Mouse (Mus musculus) CH12.LX (cell line): ENCODE measurements around the gene Cysrt1. TPM values are rescaled to one million over a fixed set of nuclear protein-coding genes. Genes with fewer than 3 reads are reported as not detected.

Experiments
- DNase-seq: peaks from one replicate; pipeline ENCODE4 v3.0.0-alpha.2; 2013; ENCODE audit errors: extremely low read depth
- H3K27ac ChIP-seq: 2 replicates; pipeline ENCODE4 v1.5.1; 2012; ENCODE audit warnings: low read depth, mild to moderate bottlenecking, control low read depth, moderate library complexity; ENCODE audit not compliant: insufficient read depth
- H3K27me3 ChIP-seq: replicated peaks from 2 replicates; pipeline ENCODE3; 2012; ENCODE audit warnings: inconsistent platforms
- H3K36me3 ChIP-seq, 2 experiments: replicated peaks in 1 of 2; 2 replicates each; pipeline versions ENCODE3 to v1.6.1; 2012; ENCODE audit warnings: inconsistent platforms in 1 of 2, low read length in 1 of 2, mild to moderate bottlenecking in 1 of 2, mixed read lengths in 1 of 2, moderate library complexity in 1 of 2; ENCODE audit not compliant: control insufficient read depth in 1 of 2, insufficient read depth in 1 of 2
- H3K4me1 ChIP-seq, 2 experiments: 2 replicates each; pipeline ENCODE4 v1.6.1; 2012; ENCODE audit warnings: inconsistent platforms in 1 of 2, moderate library complexity in 1 of 2; ENCODE audit not compliant: insufficient read depth in 2 of 2, control insufficient read depth in 1 of 2
- H3K4me2 ChIP-seq: 2 replicates; pipeline ENCODE4 v1.6.1; 2012; ENCODE audit warnings: low read depth, mild to moderate bottlenecking, control low read depth; ENCODE audit not compliant: poor library complexity, insufficient read depth, severe bottlenecking
- H3K4me3 ChIP-seq, 3 experiments: fragments of 150-350 bp in 1 of 3; sonication (generic) in 1 of 3; replicated peaks in 1 of 3; 2 replicates each; pipeline versions ENCODE3 to v1.5.1; 2011 to 2012; ENCODE audit warnings: low read depth in 2 of 3, low read length in 2 of 3, mild to moderate bottlenecking in 2 of 3, moderate library complexity in 2 of 3, control low read depth in 1 of 3, improper control_type of control experiment in 1 of 3, inconsistent platforms in 1 of 3, mixed read lengths in 1 of 3; ENCODE audit not compliant: poor library complexity in 1 of 3
- H3K79me2 ChIP-seq: replicated peaks from 2 replicates; pipeline ENCODE4 v1.6.1; 2012; ENCODE audit warnings: mild to moderate bottlenecking, moderate library complexity; ENCODE audit not compliant: control insufficient read depth, poor library complexity, insufficient read depth, severe bottlenecking; ENCODE audit errors: extremely low read depth
- H3K9ac ChIP-seq: 2 replicates; pipeline ENCODE4 v1.6.1; 2012; ENCODE audit warnings: low read depth, mild to moderate bottlenecking, control low read depth, moderate library complexity; ENCODE audit not compliant: insufficient read depth
- H3K9me3 ChIP-seq: replicated peaks from 2 replicates; pipeline ENCODE3; 2012; ENCODE audit warnings: low read length, inconsistent platforms, mixed read lengths
- BHLHE40 ChIP-seq: IDR thresholded peaks from 2 replicates; pipeline ENCODE4 v1.6.1; 2011; ENCODE audit warnings: mild to moderate bottlenecking, low read depth, low read length, improper control_type of control experiment
- CHD2 ChIP-seq: IDR thresholded peaks from 2 replicates; pipeline ENCODE4 v1.6.1; 2011; ENCODE audit warnings: low read length, improper control_type of control experiment
- CTCF ChIP-seq, 2 experiments: IDR thresholded peaks in 1 of 2; conservative IDR thresholded peaks in 1 of 2; 2 replicates each; pipeline ENCODE4 v1.5.1; 2011 to 2012; ENCODE audit warnings: low read depth in 2 of 2, low read length in 2 of 2, improper control_type of control experiment in 1 of 2, inconsistent platforms in 1 of 2, mild to moderate bottlenecking in 1 of 2, moderate library complexity in 1 of 2
- E2F4 ChIP-seq: IDR thresholded peaks from 2 replicates; pipeline ENCODE4 v1.6.1; 2011; ENCODE audit warnings: low read depth, low read length, improper control_type of control experiment; ENCODE audit not compliant: insufficient replicate concordance
- ELF1 ChIP-seq: IDR thresholded peaks from 2 replicates; pipeline ENCODE4 v1.6.1; 2014; ENCODE audit warnings: low read depth, mild to moderate bottlenecking, inconsistent platforms, low read length, improper control_type of control experiment
- ETS1 ChIP-seq: conservative IDR thresholded peaks from 2 replicates; pipeline ENCODE4 v1.6.1; 2012; ENCODE audit warnings: low read depth, mild to moderate bottlenecking, inconsistent platforms, low read length, improper control_type of control experiment, moderate library complexity
- GABPA ChIP-seq: IDR thresholded peaks from 2 replicates; pipeline ENCODE4 v1.6.1; 2012; ENCODE audit warnings: low read depth, low read length, improper control_type of control experiment, inconsistent platforms; ENCODE audit not compliant: insufficient replicate concordance
- HCFC1 ChIP-seq: IDR thresholded peaks from 2 replicates; pipeline ENCODE4 v1.6.1; 2012; ENCODE audit warnings: low read depth, mild to moderate bottlenecking, inconsistent platforms, low read length, improper control_type of control experiment
- IRF4 ChIP-seq: IDR thresholded peaks from 2 replicates; pipeline ENCODE4 v1.6.1; 2014; ENCODE audit warnings: low read depth, mild to moderate bottlenecking, inconsistent platforms, low read length, improper control_type of control experiment
- JUN ChIP-seq: IDR thresholded peaks from 2 replicates; pipeline ENCODE4 v1.6.1; 2011; ENCODE audit warnings: low read depth, mild to moderate bottlenecking, low read length, improper control_type of control experiment, moderate library complexity; ENCODE audit not compliant: insufficient read depth
- JUND ChIP-seq: conservative IDR thresholded peaks from 2 replicates; pipeline ENCODE4 v1.6.1; 2011; ENCODE audit warnings: low read depth, low read length, improper control_type of control experiment
- KAT2A ChIP-seq: IDR thresholded peaks from 2 replicates; pipeline ENCODE4 v1.6.1; 2012; ENCODE audit warnings: low read length, improper control_type of control experiment, inconsistent platforms; ENCODE audit not compliant: insufficient replicate concordance
- MAX ChIP-seq: IDR thresholded peaks from 2 replicates; pipeline ENCODE4 v1.6.1; 2011; ENCODE audit warnings: low read length, improper control_type of control experiment
- MAZ ChIP-seq: IDR thresholded peaks from 2 replicates; pipeline ENCODE4 v1.6.1; 2012; ENCODE audit warnings: low read depth, mild to moderate bottlenecking, inconsistent platforms, low read length, improper control_type of control experiment, moderate library complexity
- MEF2A ChIP-seq: IDR thresholded peaks from 2 replicates; pipeline ENCODE4 v1.6.1; 2014; ENCODE audit warnings: low read depth, mild to moderate bottlenecking, inconsistent platforms, low read length, improper control_type of control experiment, borderline replicate concordance
- MXI1 ChIP-seq: IDR thresholded peaks from 2 replicates; pipeline ENCODE4 v1.6.1; 2011; ENCODE audit warnings: mild to moderate bottlenecking, low read depth, low read length, improper control_type of control experiment
- MYC ChIP-seq: IDR thresholded peaks from 2 replicates; pipeline ENCODE4 v1.6.1; 2011; ENCODE audit warnings: low read depth, mild to moderate bottlenecking, improper control_type of control experiment, low read length
- NELFE ChIP-seq: IDR thresholded peaks from 2 replicates; pipeline ENCODE4 v1.6.1; 2011; ENCODE audit warnings: low read depth, low read length, improper control_type of control experiment
- NRF1 ChIP-seq: IDR thresholded peaks from 2 replicates; pipeline ENCODE4 v1.6.1; 2014; ENCODE audit warnings: low read depth, mild to moderate bottlenecking, inconsistent platforms, low read length, improper control_type of control experiment, moderate library complexity
- PAX5 ChIP-seq: IDR thresholded peaks from 2 replicates; pipeline ENCODE4 v1.6.1; 2012; ENCODE audit warnings: low read length, inconsistent platforms, mixed read lengths
- RCOR1 ChIP-seq: conservative IDR thresholded peaks from 2 replicates; pipeline ENCODE4 v1.6.1; 2012; ENCODE audit warnings: low read depth, mild to moderate bottlenecking, inconsistent platforms, low read length, improper control_type of control experiment
- SIN3A ChIP-seq: IDR thresholded peaks from 2 replicates; pipeline ENCODE4 v1.6.1; 2012; ENCODE audit warnings: low read length, improper control_type of control experiment, inconsistent platforms
- TBP ChIP-seq: conservative IDR thresholded peaks from 2 replicates; pipeline ENCODE4 v1.6.1; 2011; ENCODE audit warnings: low read depth, low read length, improper control_type of control experiment
- USF1 ChIP-seq: IDR thresholded peaks from 2 replicates; pipeline ENCODE4 v1.6.1; 2014; ENCODE audit warnings: low read depth, mild to moderate bottlenecking, inconsistent platforms, low read length, improper control_type of control experiment
- USF2 ChIP-seq: conservative IDR thresholded peaks from 2 replicates; pipeline ENCODE4 v1.6.1; 2011; ENCODE audit warnings: low read depth, low read length, improper control_type of control experiment
- ZC3H11A ChIP-seq: IDR thresholded peaks from 2 replicates; pipeline ENCODE4 v1.6.1; 2012; ENCODE audit warnings: low read depth, mild to moderate bottlenecking, inconsistent platforms, low read length, improper control_type of control experiment
- ZMIZ1 ChIP-seq: IDR thresholded peaks from 2 replicates; pipeline ENCODE4 v1.6.1; 2012; ENCODE audit warnings: low read depth, mild to moderate bottlenecking, inconsistent platforms, low read length, improper control_type of control experiment
- dilution Hi-C: fragments of 300-500 bp; cut with MboI; formaldehyde crosslinking; loops from 2 replicates; pipeline ENCODE4 v1.14.3; 2020; ENCODE audit warnings: low sequenced_read_pairs; ENCODE audit not compliant: extremely low pct_unique_long_range_greater_than_20kb, extremely low pct_ligation_motif_present
- in situ Hi-C: fragments of 300-500 bp; cut with MboI; formaldehyde crosslinking; loops from 3 replicates; pipeline ENCODE4 v1.14.3; 2019; ENCODE audit warnings: low sequenced_read_pairs, low pct_ligation_motif_present, low pct_unique_long_range_greater_than_20kb, mixed read lengths
- polyA plus RNA-seq: library from polyadenylated mRNA; unstranded; fragments of >175 nt; gene quantifications from 2 replicates; pipeline ENCODE4 v1.2.1, GENCODE M21; 2012; ENCODE audit warnings: low read depth; ENCODE audit not compliant: insufficient read length
- total RNA-seq, 2 experiments: library from RNA; depleted of rRNA; stranded (reverse); fragments of 300-350 nt in 1 of 2; fragments of >200 nt in 1 of 2; gene quantifications; 2 replicates each; pipeline ENCODE4 v1.2.3; 2012 to 2014

The Cysrt1 gene
- total and polyA plus RNA-seq, 3 experiments = not detected

GRCm38 (mm10) chr2:25231038-25231437 is 11.2 kb downstream of the Cysrt1 start:
- in situ Hi-C loops = no loop called here
- Histone ChIP-seq H3K4me3 (no peak overlapping the region), H3K9ac (no peak overlapping the region), H3K36me3 (no peaks in the 10 kb centered on the region), H3K4me2 (no peak overlapping the region), H3K27ac (no peak overlapping the region), H3K9me3 (no peaks in the 10 kb centered on the region), H3K4me1 (peaks cover 6 to 21% of the 10 kb centered on the region in 2 experiments)
- dilution Hi-C loops = no loop called here
- no peak for TF ChIP-seq KAT2A
- TF ChIP-seq HCFC1 = no peak
- no peak for TF ChIP-seq MEF2A
- TF ChIP-seq JUND = no peak
- no peak for TF ChIP-seq JUN
- no peak for TF ChIP-seq ELF1
- no peak for TF ChIP-seq ETS1
- TF ChIP-seq NRF1 = no peak
- no peak for TF ChIP-seq GABPA
- TF ChIP-seq USF2 = no peak
- TF ChIP-seq MAX = no peak
- no peak for TF ChIP-seq ZC3H11A
- no peak for TF ChIP-seq MAZ
- TF ChIP-seq CHD2 = no peak
- no peak for TF ChIP-seq PAX5
- no peak for TF ChIP-seq TBP
- TF ChIP-seq CTCF (conservative IDR thresholded peaks at IDR 0.05 in 1 of 2, IDR thresholded peaks at IDR 0.05 in 1 of 2; ENCODE audit: low read depth in 2 of 2, low read length in 2 of 2) = no peak
- TF ChIP-seq, all 38 proteins: peak for 0
- peaks cover 70% of the 10 kb centered on the region for H3K27me3 ChIP-seq
- no peaks in the 10 kb centered on the region for H3K79me2 ChIP-seq
- DNase-seq = no peak

GRCm38 (mm10) chr2:25230581-25230980 is 11.7 kb downstream of the Cysrt1 start:
- no peaks in the 10 kb centered on the region for H3K9me3 ChIP-seq
- no peak overlapping the region for H3K4me2 ChIP-seq
- peaks cover 4 to 25% of the 10 kb centered on the region in 2 experiments; a peak in 3 of 4 replicates for H3K4me1 ChIP-seq
- peaks cover 65% of the 10 kb centered on the region for H3K27me3 ChIP-seq
- TF ChIP-seq ETS1 (no peak), NRF1 (no peak), IRF4 (no peak), E2F4 (no peak), JUN (no peak), PAX5 (no peak), MYC (no peak), BHLHE40 (no peak), MXI1 (no peak), RCOR1 (no peak), USF2 (no peak), ELF1 (no peak), SIN3A (no peak), ZMIZ1 (no peak), HCFC1 (no peak), NELFE (no peak), USF1 (no peak)
- no peak for DNase-seq
- no peaks in the 10 kb centered on the region for H3K36me3 ChIP-seq
- no peak overlapping the region for H3K4me3 ChIP-seq
- in situ Hi-C loops (no loop called here), dilution Hi-C loops (no loop called here)
- no peak overlapping the region for H3K9ac ChIP-seq
- H3K79me2 ChIP-seq = no peaks in the 10 kb centered on the region
- no peak overlapping the region for H3K27ac ChIP-seq
